Mouse (Mus musculus) mouse embryonic stem cell (cell line): ENCODE results near the gene Kcnb1.

Experiments used
- in situ Hi-C, 2 experiments: fragments of 300-500 bp; cut with MboI; formaldehyde crosslinking; loops; 1 replicate in 1 of 2; 3 replicates in 1 of 2; pipeline ENCODE4 v1.14.3; 2019 to 2020; ENCODE audit warnings: low sequenced_read_pairs in 2 of 2, low pct_unique_long_range_greater_than_20kb in 1 of 2, mixed read lengths in 1 of 2; ENCODE audit not compliant: unreplicated experiment in 1 of 2

Kcnb1 gene

GRCm38 (mm10) chr2:167144439-167145307 is 45.3 kb downstream of the Kcnb1 start:
- in situ Hi-C loops, result no loop called here

GRCm38 (mm10) chr2:167143914-167144313 is 46.0 kb downstream of the Kcnb1 start:
- in situ Hi-C loops, result no loop called here

DNA sequence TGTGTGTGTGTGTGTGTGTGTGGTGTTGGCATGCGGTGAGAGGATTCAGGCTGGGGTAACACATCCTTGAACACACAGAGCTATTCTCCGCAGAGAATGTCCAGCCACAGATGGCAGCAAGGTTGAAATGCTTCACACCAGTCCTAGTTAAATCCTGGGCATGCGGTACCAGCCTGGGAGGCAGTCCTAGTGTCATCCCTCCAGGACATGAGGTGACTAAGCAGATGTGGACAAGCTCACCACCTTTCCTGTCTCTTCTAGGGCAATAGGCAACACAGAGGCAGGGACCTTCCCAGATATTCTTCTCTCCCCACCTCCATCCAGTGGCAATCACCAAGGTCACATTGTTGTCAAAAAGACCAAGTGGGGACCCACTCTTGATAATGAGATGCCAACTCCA is 47.7 kb downstream of the Kcnb1 start:
- in situ Hi-C loops, result no loop called here

DNA sequence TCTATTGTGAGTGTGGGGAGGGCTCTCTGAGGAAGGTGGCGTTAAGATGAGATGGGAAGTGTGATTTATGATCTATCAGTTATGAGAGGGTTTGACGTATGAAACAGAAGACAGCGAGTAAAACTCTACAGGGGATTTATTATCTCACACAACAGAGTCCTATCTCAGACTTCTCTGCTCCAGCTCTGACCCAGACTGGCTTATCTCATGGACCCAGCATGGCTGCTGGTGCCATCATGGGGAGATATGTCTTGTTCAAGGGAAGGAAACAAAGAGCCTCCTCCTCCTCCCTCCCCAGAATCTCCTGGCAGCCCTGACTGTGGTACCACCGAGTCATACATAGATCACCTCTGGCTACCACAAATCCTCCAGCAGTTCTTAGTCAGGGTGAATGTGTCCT is 48.1 kb downstream of the Kcnb1 start:
- in situ Hi-C loops, result no loop called here

DNA sequence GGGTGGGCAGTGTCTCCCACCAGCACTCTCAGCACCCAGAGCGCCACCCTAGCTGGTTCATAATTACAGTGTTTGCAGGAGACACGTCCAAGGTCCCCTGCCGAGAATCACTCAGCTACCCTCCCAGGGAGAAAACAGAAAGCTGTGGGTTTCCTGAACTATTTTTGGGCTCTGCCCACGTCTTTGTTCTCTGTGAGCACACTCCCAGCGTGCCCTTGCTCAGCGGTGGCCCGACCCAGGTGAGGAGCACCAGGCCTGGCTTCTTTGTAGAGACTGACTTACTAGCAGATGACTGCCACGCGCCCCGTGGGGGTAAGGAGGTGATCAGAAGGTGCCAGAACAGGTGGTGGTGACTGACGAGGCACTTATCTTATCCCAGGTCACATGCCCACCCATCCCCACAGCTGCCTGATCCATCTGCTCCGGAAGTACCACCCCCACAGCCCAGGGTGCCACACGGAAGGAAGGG is 50.1 kb downstream of the Kcnb1 start:
- in situ Hi-C loops, result no loop called here

- in situ Hi-C loops, result no loop called here
These were observed 51.3 kb downstream of the Kcnb1 start for GRCm38 (mm10) chr2:167138611-167139010.

- in situ Hi-C loops, result no loop called here
These were observed 53.0 kb downstream of the Kcnb1 start for GRCm38 (mm10) chr2:167136909-167137308.

- in situ Hi-C loops, result no loop called here
These were observed 57.9 kb downstream of the Kcnb1 start for GRCm38 (mm10) chr2:167132041-167132440.

- in situ Hi-C loops, result no loop called here
These were observed 59.7 kb downstream of the Kcnb1 start for GRCm38 (mm10) chr2:167130050-167130770.

DNA sequence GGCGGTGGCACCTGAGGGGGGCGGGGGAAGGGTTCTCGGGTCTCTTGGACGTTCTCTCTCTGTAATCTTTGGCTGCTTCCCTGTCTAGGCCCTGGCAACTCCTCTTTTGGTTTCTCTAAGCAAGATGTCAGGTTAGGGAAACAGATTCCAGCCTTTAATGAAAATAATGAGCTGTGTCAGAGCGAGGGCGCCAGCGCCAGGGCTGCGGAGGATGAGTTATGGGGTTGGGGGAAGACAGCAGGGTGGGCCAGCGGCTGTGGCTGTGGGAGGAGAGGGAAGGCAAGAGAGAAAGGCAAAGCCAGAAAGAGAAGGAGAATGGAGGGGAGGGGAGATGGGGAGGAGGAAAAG is 60.4 kb downstream of the Kcnb1 start:
- in situ Hi-C loops, result no loop called here

DNA sequence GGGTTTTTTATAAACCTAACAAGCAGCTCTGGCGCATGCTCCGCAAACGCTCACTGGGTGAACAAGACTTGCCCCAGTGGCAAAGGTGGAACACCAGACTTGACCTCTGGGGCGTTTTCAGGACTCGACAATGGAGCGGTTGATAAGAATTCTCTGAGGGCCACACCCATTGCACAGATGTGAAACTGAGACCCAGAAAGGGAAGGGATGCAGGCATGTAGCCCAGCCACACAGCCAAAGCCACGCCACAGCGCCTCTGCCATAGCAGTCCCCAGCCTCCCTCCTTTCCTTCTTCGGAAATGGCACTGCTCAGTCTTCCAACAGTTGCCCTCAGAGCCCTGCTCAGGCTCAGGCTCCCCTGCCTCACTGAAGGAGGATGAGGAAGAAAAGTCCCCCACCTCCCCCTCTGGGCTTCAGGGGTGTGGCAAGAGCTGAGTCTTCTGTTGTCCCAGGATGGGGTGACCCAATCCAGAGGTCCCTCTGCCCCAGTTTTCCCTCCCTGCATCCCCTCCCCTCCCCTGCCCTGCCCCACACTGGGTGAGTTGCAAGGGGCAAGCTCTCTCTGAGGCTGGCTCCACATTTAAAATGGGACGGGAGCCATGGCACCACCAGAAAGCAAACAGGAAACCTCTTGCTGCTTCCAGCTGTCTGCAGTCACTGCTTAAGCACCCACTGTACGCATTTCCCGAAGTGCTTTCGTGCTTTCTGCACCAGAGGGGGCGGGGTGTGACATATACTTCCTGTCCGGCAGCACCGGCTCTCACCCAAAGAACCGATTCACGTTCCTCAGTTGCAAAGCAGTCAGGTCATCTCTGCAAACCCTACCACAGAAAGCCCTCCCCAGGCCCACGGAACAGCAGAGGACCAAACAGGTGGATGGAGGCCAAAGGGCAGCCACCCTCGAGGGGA is 61.0 kb downstream of the Kcnb1 start:
- in situ Hi-C loops, result no loop called here

- in situ Hi-C loops, result no loop called here
These were observed 62.6 kb downstream of the Kcnb1 start for GRCm38 (mm10) chr2:167127404-167127803.

DNA sequence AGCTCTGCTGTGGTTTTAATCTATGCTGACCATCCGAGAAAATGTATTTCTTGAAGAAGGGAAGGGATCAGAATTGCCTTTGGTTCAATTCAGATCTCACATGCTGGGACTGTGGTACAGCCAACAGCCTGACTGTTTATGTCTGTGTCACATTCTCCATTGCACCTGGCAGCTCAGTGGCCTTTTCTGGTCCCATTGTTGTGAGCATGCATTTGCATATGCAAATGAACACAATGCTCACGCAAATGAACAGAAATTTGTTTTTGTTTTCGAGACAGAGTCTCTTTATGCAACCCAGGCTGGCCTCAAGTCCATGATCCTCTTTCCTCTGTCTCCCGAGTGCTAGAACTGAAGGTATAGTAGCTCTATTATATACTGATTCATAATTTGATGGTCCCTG is 64.2 kb downstream of the Kcnb1 start:
- in situ Hi-C loops, result no loop called here

DNA sequence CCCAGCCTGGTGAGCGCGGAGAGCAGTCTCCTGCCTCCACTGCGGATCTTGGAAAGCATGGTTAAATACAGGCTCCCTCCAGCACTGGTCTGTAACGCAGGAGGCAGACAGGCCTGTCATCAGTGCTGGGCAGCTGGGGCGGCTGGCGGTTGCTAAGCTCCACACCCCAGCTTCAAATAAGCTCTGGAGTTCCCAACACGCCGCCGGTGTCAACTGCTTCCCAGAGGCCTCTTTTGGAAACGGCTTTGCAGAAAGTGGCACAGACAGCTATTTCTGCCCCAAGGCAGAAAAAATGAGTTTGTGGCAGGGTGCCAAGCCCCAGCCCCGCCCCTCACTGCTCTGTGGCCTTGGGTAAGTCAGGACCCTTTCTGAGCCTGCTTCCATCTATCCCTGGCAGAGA is 66.0 kb downstream of the Kcnb1 start:
- in situ Hi-C loops, result no loop called here

DNA sequence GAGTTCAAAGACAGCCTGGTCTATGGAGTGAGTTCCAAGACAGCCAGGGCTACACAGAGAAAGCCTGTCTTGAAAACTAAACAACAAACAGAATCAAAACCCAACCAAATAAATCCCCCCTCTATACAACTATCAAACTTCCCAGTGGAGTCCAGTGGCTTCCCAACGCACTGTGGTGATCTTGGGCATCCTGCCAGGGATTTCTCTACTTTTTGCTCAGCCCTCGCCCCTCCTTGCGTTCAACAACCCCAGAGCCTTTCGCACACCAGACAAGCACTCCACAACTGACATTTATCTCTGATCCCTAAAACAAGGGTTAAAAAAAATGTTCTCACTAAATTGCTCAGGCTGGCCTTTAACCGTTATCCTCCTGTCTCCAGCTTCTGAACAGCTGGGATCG is 67.2 kb downstream of the Kcnb1 start:
- in situ Hi-C loops, result no loop called here

GRCm38 (mm10) chr2:167121996-167122395 is 68.0 kb downstream of the Kcnb1 start:
- in situ Hi-C loops, result no loop called here

GRCm38 (mm10) chr2:167121228-167121627 is 68.7 kb downstream of the Kcnb1 start:
- in situ Hi-C loops, result no loop called here

- in situ Hi-C loops, result no loop called here
These were observed 69.6 kb downstream of the Kcnb1 start for GRCm38 (mm10) chr2:167120186-167120830.
